Mouse (Mus musculus) kidney, postnatal 36 days (tissue): Measurements from ENCODE around the gene 9930111J21Rik2.
A peak's percentile ranks its signal among the peaks of the same experiment; 100 is the strongest.
"Not testable (repeated sequence)": the region's sequence is repeated elsewhere in the genome, so short reads cannot be mapped to it uniquely, and the experiment has no call there.

Experiments used
- DNase-seq, 2 experiments: peaks; one replicate each; pipeline ENCODE4 v3.0.0; 2021 to 2022; ENCODE audit warnings: mixed read lengths in 2 of 2

9930111J21Rik2 gene

DNA sequence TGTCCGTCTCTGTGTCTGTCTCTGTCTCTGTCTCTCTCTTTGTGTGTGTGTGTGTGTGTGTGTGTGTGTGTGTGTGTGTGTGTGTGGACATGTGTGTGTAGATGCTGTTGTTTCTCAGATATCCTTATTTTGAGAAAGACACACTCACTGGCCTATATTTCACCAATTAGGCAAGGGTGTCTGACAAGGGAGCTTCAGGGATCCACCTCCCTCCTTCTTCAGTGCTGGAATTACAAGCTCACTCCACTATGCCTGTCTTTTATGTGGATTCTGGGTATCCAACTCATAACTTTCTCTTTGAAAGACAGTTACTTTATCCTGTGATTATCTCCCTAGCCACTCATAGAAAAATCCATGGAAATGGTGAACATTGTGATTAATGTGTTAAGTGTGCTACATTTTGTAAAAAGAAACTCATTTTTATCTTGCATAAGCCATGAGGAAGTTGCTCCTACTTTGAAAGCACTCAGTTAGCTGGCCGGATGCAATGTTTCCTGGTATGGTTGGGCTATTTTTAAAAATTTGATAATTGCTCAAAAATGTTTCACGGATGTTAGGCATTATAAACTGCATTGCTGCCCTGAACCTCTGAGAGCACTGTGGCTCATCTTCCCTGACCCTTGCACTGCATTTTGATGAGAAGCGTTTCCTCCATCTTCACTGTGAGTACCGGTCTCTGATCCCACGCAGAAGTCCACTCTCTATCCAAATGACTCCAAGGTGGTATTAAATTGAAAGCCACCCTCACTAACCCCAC lies 25.1 kb upstream of the 9930111J21Rik2 start, which contains the start of gene Ifi47:
Gene Ifi47, plus strand, starts transcription at position 587 of the 757 bp plus-strand sequence.
- peak; percentile 42 to 73 for DNase-seq

DNA sequence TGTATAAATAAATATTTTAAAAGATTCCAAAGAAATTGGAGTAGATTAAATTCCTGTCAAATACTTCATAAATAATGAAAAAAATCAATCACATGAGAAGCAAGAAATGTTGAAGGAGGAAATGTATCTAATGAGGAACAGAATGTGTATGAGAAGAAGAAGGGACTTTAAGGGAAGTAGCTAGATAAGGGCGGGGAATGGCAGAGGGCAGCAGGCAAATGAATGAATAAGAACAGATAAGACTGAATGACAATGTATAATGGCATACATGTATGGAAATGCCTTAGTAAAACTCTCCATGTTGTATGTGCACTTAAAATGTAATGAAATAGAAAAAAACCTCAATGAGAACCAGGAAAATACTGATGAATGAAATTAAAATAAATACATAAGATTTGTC lies 17.3 kb upstream of the 9930111J21Rik2 start:
- DNase-seq: no peak

DNA sequence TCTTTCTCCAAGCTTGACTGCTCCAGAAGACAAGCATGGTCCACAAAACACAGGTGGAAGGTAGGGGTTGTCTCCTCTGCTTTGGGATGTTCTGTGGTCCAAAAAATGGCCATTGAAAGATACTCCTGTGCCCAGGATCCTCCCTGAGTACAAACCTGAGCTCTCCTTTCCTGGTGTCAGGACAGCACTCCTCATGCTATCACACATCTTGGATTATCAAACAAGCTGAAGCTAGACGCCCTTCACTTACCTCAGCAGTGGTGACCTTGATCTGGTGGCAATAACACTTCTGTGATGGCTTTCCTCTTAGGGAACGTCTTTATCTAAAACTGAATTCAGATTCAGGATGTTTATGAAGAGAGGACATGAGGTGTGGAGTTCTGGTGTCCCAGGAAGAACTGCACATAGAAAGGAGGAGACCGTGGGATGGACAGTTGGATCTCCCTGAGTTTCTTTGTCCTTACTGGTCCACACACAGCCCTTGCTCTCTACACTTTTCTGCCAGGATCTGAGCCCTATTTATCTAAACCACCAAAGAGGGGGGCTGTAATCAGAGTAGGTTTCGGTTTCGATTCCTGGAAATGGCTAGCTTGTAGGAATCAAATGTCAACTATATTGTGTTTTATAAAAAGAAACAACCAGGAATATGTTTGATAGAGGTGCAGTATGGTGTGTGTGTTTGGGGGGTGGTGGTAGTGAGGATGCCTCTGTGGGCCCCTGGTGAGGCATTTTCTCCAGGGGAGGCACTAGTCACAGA lies 12.8 kb upstream of the 9930111J21Rik2 start, which contains the start of gene Tgtp2:
Gene Tgtp2, minus strand, starts transcription at position 494 of the 757 bp plus-strand sequence.
- DNase-seq: peak in 1 of 2 experiments; percentile 28

- DNase-seq: not testable (repeated sequence)
Observed at GRCm38 (mm10) chr11:49061865-49062264, 10.8 kb upstream of the 9930111J21Rik2 start.

GRCm38 (mm10) chr11:49060061-49060460 lies 9.0 kb upstream of the 9930111J21Rik2 start:
- DNase-seq: not testable (repeated sequence)

DNA sequence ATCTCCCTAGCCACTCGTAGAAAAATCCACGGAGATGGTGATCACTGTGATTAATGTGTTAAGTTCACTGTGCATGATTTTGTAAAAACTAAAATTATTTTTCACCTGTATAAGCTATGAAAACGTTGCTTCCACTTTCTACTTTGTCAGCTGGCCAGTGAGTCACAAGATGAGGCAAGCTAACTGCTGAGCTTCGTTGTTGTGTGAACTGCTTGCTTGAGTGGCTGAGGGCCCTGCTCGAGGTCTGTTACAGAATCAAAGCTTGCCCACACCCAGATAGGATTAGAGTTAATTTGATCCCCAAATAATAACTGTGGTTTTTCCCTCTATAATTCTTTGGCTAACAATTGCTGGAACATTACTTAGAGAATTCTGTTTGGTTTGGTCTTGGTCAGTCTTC lies 852 bp upstream of the 9930111J21Rik2 start:
- DNase-seq: not testable (repeated sequence)

DNA sequence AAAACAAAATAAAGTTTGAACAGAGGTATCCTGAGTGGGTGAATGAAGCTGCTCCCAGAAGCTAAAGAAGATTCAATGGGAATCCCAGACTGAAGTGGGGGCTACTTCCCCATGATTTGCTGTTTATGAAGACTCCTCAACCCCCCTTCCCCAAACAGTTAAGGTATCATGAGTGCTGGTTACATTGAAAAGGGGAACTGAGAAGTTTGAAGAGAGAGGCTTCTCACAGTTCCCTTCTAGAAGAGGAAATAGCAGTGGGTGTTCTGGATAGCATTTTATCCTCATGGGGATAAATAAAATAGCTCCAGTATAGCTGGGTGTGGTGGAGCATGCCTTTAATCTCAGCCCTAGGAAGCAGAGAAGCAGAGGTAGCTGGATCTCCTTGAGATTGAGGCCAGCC lies 978 bp downstream of the 9930111J21Rik2 start:
- not testable (repeated sequence) for DNase-seq

GRCm38 (mm10) chr11:49012074-49012473 lies 39.0 kb downstream of the 9930111J21Rik2 start:
- not testable (repeated sequence) for DNase-seq

DNA sequence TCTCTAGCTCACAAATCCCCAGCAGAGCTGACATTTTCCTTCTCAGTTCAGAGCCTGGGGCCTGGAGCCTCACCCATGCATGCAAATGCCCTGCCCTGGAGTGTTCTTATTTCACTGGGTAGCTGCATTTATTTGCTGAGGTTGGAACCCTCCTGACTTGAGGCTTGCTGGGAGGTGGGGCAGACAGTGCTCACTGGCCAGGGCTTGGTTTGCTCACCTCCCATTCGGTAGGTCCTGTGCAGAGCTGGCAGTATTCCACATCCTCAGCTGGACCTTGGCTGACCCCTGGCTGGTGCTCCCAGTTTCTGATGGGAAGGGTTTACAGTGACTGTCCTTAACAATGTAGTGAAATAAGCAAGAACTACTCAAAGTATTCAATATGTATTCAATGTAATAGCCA lies 44.3 kb downstream of the 9930111J21Rik2 start:
- peak; percentile 10 to 23 for DNase-seq

DNA sequence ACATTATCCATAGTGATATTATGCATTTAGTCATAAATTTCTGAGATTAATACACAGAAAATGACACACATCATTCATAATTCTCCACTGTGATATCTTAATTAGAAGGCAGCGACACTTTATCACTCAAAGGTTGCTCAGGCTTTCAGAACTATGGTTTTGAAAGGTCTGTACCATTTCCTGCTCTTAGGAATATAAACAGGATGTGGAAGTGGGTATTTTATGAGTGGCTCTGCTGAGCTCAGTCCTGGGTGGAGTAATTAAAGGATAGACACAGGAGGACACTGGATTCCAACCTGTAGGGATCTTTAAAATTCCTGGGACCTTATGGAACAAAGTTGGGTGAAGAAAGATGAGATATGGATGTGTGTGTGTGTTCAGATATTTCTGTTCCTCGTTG lies 44.7 kb downstream of the 9930111J21Rik2 start:
- not testable (repeated sequence) for DNase-seq

DNA sequence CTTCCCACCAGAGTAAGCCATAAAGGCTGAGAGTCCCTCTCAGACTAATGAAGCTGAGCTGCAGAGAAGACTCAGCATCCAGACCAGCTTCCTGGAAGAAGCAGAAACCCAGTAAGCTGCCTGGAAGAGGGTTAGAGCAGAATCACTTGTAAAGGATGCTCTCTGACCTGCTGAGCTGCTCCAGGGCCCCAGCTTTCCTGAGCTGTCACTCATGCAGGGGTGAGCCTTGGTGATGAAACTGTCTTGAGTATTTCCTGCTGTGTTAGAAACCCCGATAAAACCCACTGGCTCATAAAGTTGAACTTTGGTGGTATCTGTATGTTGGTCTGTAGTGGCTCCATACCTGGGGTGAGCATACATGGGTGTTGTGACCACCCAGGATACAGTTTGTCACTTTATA lies 50.6 kb downstream of the 9930111J21Rik2 start:
- DNase-seq: not testable (repeated sequence)

- peak in 1 of 2 experiments; percentile 15 for DNase-seq
Observed at GRCm38 (mm10) chr11:48994018-48994417, 57.0 kb downstream of the 9930111J21Rik2 start, which contains the start of gene Tgtp1. Gene Tgtp1, minus strand, starts transcription at chr11:48994172.

GRCm38 (mm10) chr11:48993296-48993695 lies 57.7 kb downstream of the 9930111J21Rik2 start:
- DNase-seq: not testable (repeated sequence)

GRCm38 (mm10) chr11:48991740-48992520 lies 59.1 kb downstream of the 9930111J21Rik2 start, which contains the start of gene Gm12185:
Gene Gm12185, minus strand, starts transcription at chr11:48992226.
- peak; percentile 16 to 54 for DNase-seq

DNA sequence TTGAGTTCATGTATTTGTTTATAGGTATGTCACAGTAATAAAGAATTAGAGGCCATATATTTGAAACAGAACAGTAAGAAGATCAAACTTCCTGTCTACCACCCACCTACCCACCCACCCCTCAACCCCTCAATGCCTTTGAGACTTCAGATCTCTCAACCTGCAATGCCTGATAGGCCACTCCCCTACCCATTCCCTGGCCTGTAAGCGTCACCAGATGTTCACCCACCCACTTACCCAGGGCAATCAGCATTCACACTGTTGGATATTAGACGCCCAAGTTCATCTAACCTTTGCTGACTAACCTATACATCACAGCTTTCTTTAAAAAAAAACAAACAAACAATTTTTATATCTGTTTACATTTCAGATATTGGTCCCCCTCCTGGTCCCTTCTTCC lies 61.1 kb downstream of the 9930111J21Rik2 start:
- not testable (repeated sequence) for DNase-seq

- not testable (repeated sequence) for DNase-seq
Observed at GRCm38 (mm10) chr11:48988219-48988618, 62.8 kb downstream of the 9930111J21Rik2 start.

- not testable (repeated sequence) for DNase-seq
Observed at GRCm38 (mm10) chr11:48982848-48983247, 68.2 kb downstream of the 9930111J21Rik2 start.

- not testable (repeated sequence) for DNase-seq
Observed at GRCm38 (mm10) chr11:48980052-48980451, 71.0 kb downstream of the 9930111J21Rik2 start.

GRCm38 (mm10) chr11:48979251-48979650 lies 71.8 kb downstream of the 9930111J21Rik2 start, which contains the start of gene 9930111J21Rik1:
Gene 9930111J21Rik1, minus strand, starts transcription at chr11:48979398.
- not testable (repeated sequence) for DNase-seq

DNA sequence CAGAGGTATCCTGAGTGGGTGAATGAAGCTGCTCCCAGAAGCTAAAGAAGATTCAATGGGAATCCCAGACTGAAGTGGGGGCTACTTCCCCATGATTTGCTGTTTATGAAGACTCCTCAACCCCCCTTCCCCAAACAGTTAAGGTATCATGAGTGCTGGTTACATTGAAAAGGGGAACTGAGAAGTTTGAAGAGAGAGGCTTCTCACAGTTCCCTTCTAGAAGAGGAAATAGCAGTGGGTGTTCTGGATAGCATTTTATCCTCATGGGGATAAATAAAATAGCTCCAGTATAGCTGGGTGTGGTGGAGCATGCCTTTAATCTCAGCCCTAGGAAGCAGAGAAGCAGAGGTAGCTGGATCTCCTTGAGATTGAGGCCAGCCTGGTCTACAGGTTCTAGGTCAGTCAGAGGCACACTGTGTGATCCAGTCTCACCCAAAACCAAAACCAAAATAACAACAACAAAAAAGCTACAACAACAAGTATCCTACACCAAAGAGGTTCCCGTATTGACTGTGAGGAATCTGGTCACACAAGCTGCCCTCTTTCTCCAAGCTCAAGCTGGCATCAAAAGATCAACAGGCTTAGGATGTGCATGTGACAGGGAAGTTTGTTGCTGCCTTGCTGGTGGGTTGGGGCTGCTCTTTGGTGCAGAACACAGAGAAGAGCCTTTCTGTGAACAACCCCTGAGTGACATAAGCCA lies 72.7 kb downstream of the 9930111J21Rik2 start, which contains the start of gene Olfr56:
Gene Olfr56, plus strand, starts transcription at position 650 of the 700 bp plus-strand sequence.
- not testable (repeated sequence) for DNase-seq

GRCm38 (mm10) chr11:48974686-48975085 lies 76.4 kb downstream of the 9930111J21Rik2 start:
- DNase-seq: not testable (repeated sequence)
